Mouse (Mus musculus): ENCODE measurements around the gene Fsd1.

Fsd1 gene

GRCm38 (mm10) chr17:55963171-55963570 is 23.1 kb upstream of the Fsd1 start:
- peak in 1 of 2 experiments; percentile 1 for DNase-seq

DNA sequence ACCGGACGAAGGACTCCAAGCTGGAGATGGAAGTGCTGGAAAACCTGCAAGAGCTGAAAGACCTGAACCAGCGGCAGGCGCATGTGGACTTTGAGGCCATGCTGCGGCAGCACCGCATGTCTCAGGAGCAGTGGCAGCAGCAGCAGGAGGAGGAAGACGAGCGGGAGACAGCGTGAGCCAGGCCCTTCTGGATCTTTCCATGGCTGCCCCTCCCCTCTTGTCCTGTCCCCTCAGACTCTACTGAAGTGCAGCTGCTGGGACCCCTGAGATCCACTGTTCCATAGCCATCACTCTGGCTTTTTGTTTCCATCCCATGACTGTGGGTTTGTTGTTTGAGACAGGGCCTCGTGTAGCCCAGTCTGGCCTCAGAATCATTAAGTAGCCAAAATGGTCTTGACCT is 21.8 kb upstream of the Fsd1 start:
- peak in 1 of 2 experiments; percentile 0 for DNase-seq

- DNase-seq = no peak
Measured at GRCm38 (mm10) chr17:55964996-55965395, 21.3 kb upstream of the Fsd1 start.

GRCm38 (mm10) chr17:55967186-55967585 is 19.1 kb upstream of the Fsd1 start:
- no peak for DNase-seq

- peak; percentile 50 to 63 for DNase-seq
Measured at GRCm38 (mm10) chr17:55968210-55968609, 18.1 kb upstream of the Fsd1 start.

- DNase-seq = peak; percentile 62
Measured at GRCm38 (mm10) chr17:55969560-55969959, 16.7 kb upstream of the Fsd1 start.

- DNase-seq = peak in 1 of 2 experiments; percentile 48
Measured at GRCm38 (mm10) chr17:55969966-55970891, 16.1 kb upstream of the Fsd1 start, which contains the start of gene Shd. TSS of gene Shd (plus strand) at chr17:55970467.

GRCm38 (mm10) chr17:55971453-55971852 is 14.9 kb upstream of the Fsd1 start:
- DNase-seq = no peak

DNA sequence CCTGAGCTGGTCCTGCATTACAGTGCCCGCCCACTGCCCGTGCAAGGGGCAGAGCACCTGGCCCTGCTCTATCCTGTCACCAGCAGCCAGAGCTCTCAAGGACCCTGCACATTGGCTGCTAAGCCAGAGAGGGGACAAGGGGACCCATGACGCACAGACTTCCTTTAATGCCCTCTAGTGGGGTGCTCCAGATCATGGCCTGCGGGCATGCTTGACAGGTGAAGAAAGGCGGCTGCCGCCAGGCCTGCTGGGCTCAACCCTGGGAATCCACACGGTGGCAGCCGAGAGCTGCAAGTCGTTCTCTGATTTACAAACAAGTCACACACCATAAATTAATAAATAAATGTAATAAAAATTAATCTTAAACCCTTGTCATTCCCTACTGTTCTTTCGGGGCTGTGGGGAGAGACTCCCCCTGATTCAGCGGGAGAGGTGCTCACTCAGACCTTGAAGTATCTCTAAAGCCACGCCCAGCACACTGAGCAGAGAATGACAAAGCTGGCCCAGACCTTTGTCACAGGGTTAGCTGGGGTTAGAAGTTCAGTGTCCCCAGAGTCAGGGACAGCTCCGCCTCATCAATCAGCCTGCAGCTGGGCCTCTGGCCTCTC is 9.9 kb upstream of the Fsd1 start:
- peak; percentile 78 to 92 for DNase-seq

DNA sequence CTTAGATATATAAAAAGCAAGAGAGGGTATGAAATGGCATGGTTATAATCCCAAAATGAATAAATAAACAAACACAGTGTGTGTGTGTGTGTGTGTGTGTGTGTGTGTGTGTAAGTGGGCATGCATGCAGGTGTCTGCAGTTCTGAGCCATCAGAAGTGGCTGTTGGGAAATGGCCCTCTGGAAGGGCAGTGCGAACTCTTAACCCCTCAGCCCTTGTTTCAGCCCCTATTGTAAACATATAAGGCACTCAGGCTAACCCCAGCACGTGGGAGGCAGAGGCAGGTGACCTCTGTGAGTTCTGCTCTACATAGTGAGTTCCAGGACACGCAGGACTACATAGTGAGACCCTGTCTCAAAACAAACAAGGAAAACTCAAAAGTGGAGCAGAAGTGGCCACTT is 9.0 kb upstream of the Fsd1 start:
- no peak for DNase-seq

GRCm38 (mm10) chr17:55990278-55990898 is 4.1 kb downstream of the Fsd1 start:
- no peak for DNase-seq

DNA sequence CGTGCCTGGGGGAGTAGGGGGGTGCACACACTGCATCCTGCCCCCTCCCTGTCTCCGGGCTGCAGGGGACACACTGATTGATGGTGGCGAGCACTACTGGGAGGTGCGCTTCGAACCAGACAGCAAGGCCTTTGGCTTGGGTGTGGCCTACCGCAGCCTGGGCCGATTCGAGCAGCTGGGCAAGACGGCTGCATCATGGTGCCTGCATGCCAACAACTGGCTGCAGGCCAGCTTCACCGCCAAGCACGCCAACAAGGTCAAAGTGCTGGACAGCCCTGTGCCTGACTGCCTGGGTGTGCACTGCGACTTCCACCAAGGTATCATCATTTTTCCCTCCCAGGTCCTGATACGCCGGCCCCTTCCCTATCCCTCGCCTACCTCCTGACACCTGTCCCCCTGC is 9.7 kb downstream of the Fsd1 start:
- peak; percentile 76 to 85 for DNase-seq

- DNase-seq = no peak
Measured at GRCm38 (mm10) chr17:55999794-56000499, 13.6 kb downstream of the Fsd1 start.

- no peak for DNase-seq
Measured at GRCm38 (mm10) chr17:56003000-56003399, 16.7 kb downstream of the Fsd1 start.

- peak; percentile 73 to 81 for DNase-seq
Measured at GRCm38 (mm10) chr17:56005415-56006061, 19.2 kb downstream of the Fsd1 start, which contains the start of the genes Stap2 and Mpnd. TSS of gene Stap2 (minus strand) at chr17:56005584. TSS of gene Mpnd (plus strand) at chr17:56005711.

- DNase-seq = peak in 1 of 2 experiments; percentile 58
Measured at GRCm38 (mm10) chr17:56006956-56007355, 20.6 kb downstream of the Fsd1 start.

GRCm38 (mm10) chr17:56007444-56008355 is 21.4 kb downstream of the Fsd1 start:
- no peak for DNase-seq

GRCm38 (mm10) chr17:56008356-56009087 is 22.2 kb downstream of the Fsd1 start:
- peak; percentile 92 to 97 for DNase-seq

- DNase-seq = peak; percentile 95 to 96
Measured at GRCm38 (mm10) chr17:56009088-56009961, 23.0 kb downstream of the Fsd1 start.

All from kidney, postnatal 36 days (tissue).